9 mouse cellular contexts compared by ENCODE assay signal in genomic region chr19:42341183-42341582, GRCm38 (mm10).
DNase-seq lines count a peak whose midpoint lies in the region; ATAC-seq and TF ChIP-seq lines count a peak whose summit lies in the region.
"Had no signal": no experiment of that assay in that cellular context is flagged by ENCODE, and none has a peak within 500 bp of the region (broad histone marks: within the 10 kb centered on the region; RNA-seq: fewer than 3 reads in every experiment).

No protein-coding gene starts in this region.

- WGBS in bone marrow, adult 2 months = 41% methylated on average over 6 of the region's 6 CpGs
- 48% methylated on average over 6 of the region's 6 CpGs for WGBS in neural tube, embryonic 11.5 days

- H3K27ac ChIP-seq in bone marrow, adult 2 months (ENCODE audit: control insufficient read depth, insufficient read depth, low read depth, low read length, poor library complexity) = no peak overlapping the region
- H3K27ac ChIP-seq in neural tube, embryonic 11.5 days (ENCODE audit: low read depth, low read length) = no peak overlapping the region
- H3K27ac ChIP-seq: lung, embryonic 15.5 days had no signal

- peak; percentile 41 for TF ChIP-seq CTCF in bone marrow, adult 2 months (IDR thresholded peaks at IDR 0.05; ENCODE audit: control insufficient read depth, insufficient read depth, low read length)

- H3K36me3 ChIP-seq in neural tube, embryonic 11.5 days (ENCODE audit: control insufficient read depth, insufficient read depth, low read length) = no peaks in the 10 kb centered on the region
- H3K36me3 ChIP-seq: lung, embryonic 15.5 days had no signal

- DNase-seq in heart, postnatal 4 days = peak; percentile 29
- DNase-seq in heart, adult 11 months = no peak
- peak; percentile 16 for DNase-seq in ovary, postnatal 14 days (ENCODE audit: low spot score)
- no peak for DNase-seq in ovary, adult 18-20 months (ENCODE audit: low spot score)
- DNase-seq in neural tube, embryonic 11.5 days (ENCODE audit: low spot score) = peak; percentile 45
- no peak for DNase-seq in urinary bladder, postnatal 4 days (ENCODE audit: low spot score in 2 of 2)
- DNase-seq in gastrocnemius, postnatal 4 days (ENCODE audit: low spot score in 2 of 2) = no peak

- no peak for ATAC-seq in neural tube, embryonic 11.5 days (ENCODE audit: insufficient read depth, low FRiP score, low TSS enrichment)

- H3K9ac ChIP-seq in neural tube, embryonic 11.5 days (ENCODE audit: low read length) = no peak overlapping the region
- H3K9ac ChIP-seq: lung, embryonic 15.5 days had no signal

- H3K9me3 ChIP-seq in neural tube, embryonic 11.5 days (ENCODE audit: control insufficient read depth, low read length) = no peaks in the 10 kb centered on the region
- H3K9me3 ChIP-seq: lung, embryonic 15.5 days had no signal

- no peaks in the 10 kb centered on the region for H3K4me1 ChIP-seq in bone marrow, adult 2 months (ENCODE audit: control insufficient read depth, insufficient read depth, low read length)
- H3K4me1 ChIP-seq in neural tube, embryonic 11.5 days (ENCODE audit: control insufficient read depth, insufficient read depth, low read length) = no peaks in the 10 kb centered on the region
- H3K4me1 ChIP-seq: lung, embryonic 15.5 days had no signal

- TF ChIP-seq POLR2A in bone marrow, adult 2 months (IDR thresholded peaks at IDR 0.05; ENCODE audit: borderline replicate concordance, control insufficient read depth, low read depth, low read length) = no peak

- H3K4me2 ChIP-seq in neural tube, embryonic 11.5 days (ENCODE audit: low read depth) = no peak overlapping the region
- H3K4me2 ChIP-seq: lung, embryonic 15.5 days had no signal

- H3K27me3 ChIP-seq in neural tube, embryonic 11.5 days (ENCODE audit: control insufficient read depth, insufficient read depth, low read length) = no peaks in the 10 kb centered on the region
- H3K27me3 ChIP-seq: lung, embryonic 15.5 days had no signal

- H3K4me3 ChIP-seq in bone marrow, adult 2 months (replicated peaks; ENCODE audit: control insufficient read depth, low read depth, low read length) = no peak overlapping the region
- no peak overlapping the region for H3K4me3 ChIP-seq in neural tube, embryonic 11.5 days (ENCODE audit: low read depth, low read length)
- H3K4me3 ChIP-seq: lung, embryonic 15.5 days had no signal

Comparison
In these comparisons a context has a peak if more than half of its experiments do, and no peak if none do; other contexts are left out.
1. DNase-seq: peak in heart, postnatal 4 days (single experiment), ovary, postnatal 14 days (single experiment) and neural tube, embryonic 11.5 days (single experiment); none in heart, adult 11 months (single experiment), ovary, adult 18-20 months (single experiment), urinary bladder, postnatal 4 days (0 of 2) and gastrocnemius, postnatal 4 days (0 of 2).